8 mouse cellular contexts compared by ENCODE assay signal in genomic region chr7:17024141-17024540, GRCm38 (mm10). TPM values are rescaled to one million over a fixed set of nuclear protein-coding genes. Genes with fewer than 3 reads are reported as not detected.
DNase-seq lines count a peak whose midpoint lies in the region; ATAC-seq lines count a peak whose summit lies in the region.

No protein-coding gene starts in this region.

- no peak overlapping the region for H3K4me3 ChIP-seq in hindbrain, embryonic 13.5 days
- no peak overlapping the region for H3K4me3 ChIP-seq in hindbrain, embryonic 12.5 days
- no peak overlapping the region for H3K4me3 ChIP-seq in kidney, embryonic 14.5 days (ENCODE audit: low read length)
- H3K4me3 ChIP-seq in midbrain, embryonic 14.5 days (replicated peaks; ENCODE audit: low read depth, low read length) = no peak overlapping the region

- 87% methylated on average over 6 of the region's 6 CpGs for WGBS in hindbrain, embryonic 13.5 days
- 90% methylated on average over 6 of the region's 6 CpGs for WGBS in hindbrain, embryonic 12.5 days
- WGBS in kidney, embryonic 14.5 days = 81% methylated on average over 6 of the region's 6 CpGs
- 90% methylated on average over 6 of the region's 6 CpGs for WGBS in midbrain, embryonic 14.5 days

- H3K27ac ChIP-seq in hindbrain, embryonic 13.5 days = no peak overlapping the region
- H3K27ac ChIP-seq in hindbrain, embryonic 12.5 days = no peak overlapping the region
- H3K27ac ChIP-seq in kidney, embryonic 14.5 days (ENCODE audit: low read depth, low read length) = no peak overlapping the region; the same call in 1 of the 2 replicates
- H3K27ac ChIP-seq in midbrain, embryonic 14.5 days (replicated peaks; ENCODE audit: low read depth, low read length) = no peak overlapping the region

- peak overlapping the region; percentile 88 for H3K9ac ChIP-seq in hindbrain, embryonic 13.5 days
- no peak overlapping the region for H3K9ac ChIP-seq in hindbrain, embryonic 12.5 days
- peak overlapping the region; percentile 31; the same call in 1 of the 2 replicates for H3K9ac ChIP-seq in kidney, embryonic 14.5 days (ENCODE audit: low read depth, low read length)
- H3K9ac ChIP-seq in midbrain, embryonic 14.5 days (replicated peaks; ENCODE audit: low read length) = no peak overlapping the region

- H3K4me2 ChIP-seq in hindbrain, embryonic 13.5 days = no peak overlapping the region
- H3K4me2 ChIP-seq in hindbrain, embryonic 12.5 days (replicated peaks) = no peak overlapping the region
- H3K4me2 ChIP-seq in kidney, embryonic 14.5 days (replicated peaks; ENCODE audit: low read depth, low read length) = 0 out of 2 replicates have a peak overlapping the region, but pooled peaks have one; percentile 17
- H3K4me2 ChIP-seq in midbrain, embryonic 14.5 days (ENCODE audit: low read length) = no peak overlapping the region

- DNase-seq in cerebellum, adult 9-11 months = peak; percentile 55
- DNase-seq in lung, postnatal 10 days = peak; percentile 62
- DNase-seq in midbrain, embryonic 14.5 days = no peak
- no peak for DNase-seq in T-cell, adult 2 months (ENCODE audit: low spot score)
- DNase-seq in adipocyte (ENCODE audit: low spot score) = no peak

- H3K9me3 ChIP-seq in hindbrain, embryonic 13.5 days = no peaks in the 10 kb centered on the region
- no peaks in the 10 kb centered on the region for H3K9me3 ChIP-seq in hindbrain, embryonic 12.5 days (replicated peaks)
- no peaks in the 10 kb centered on the region for H3K9me3 ChIP-seq in kidney, embryonic 14.5 days (ENCODE audit: control insufficient read depth, low read length)
- no peaks in the 10 kb centered on the region for H3K9me3 ChIP-seq in midbrain, embryonic 14.5 days (ENCODE audit: control insufficient read depth, low read length)

- no peak for ATAC-seq in hindbrain, embryonic 13.5 days (ENCODE audit: low FRiP score)
- no peak for ATAC-seq in hindbrain, embryonic 12.5 days (ENCODE audit: low FRiP score)
- ATAC-seq in kidney, embryonic 14.5 days (ENCODE audit: low FRiP score, low TSS enrichment) = no peak
- ATAC-seq in midbrain, embryonic 14.5 days (ENCODE audit: low FRiP score, low TSS enrichment) = no peak

- H3K4me1 ChIP-seq in hindbrain, embryonic 13.5 days (replicated peaks) = peaks cover 36% of the 10 kb centered on the region
- H3K4me1 ChIP-seq in hindbrain, embryonic 12.5 days = peaks cover 24% of the 10 kb centered on the region
- peaks cover 28% of the 10 kb centered on the region for H3K4me1 ChIP-seq in kidney, embryonic 14.5 days (ENCODE audit: control insufficient read depth, insufficient read depth, low read length)
- H3K4me1 ChIP-seq in midbrain, embryonic 14.5 days (ENCODE audit: control insufficient read depth, insufficient read depth, low read length) = peaks cover 9% of the 10 kb centered on the region

- H3K27me3 ChIP-seq in hindbrain, embryonic 13.5 days = no peaks in the 10 kb centered on the region
- no peaks in the 10 kb centered on the region for H3K27me3 ChIP-seq in hindbrain, embryonic 12.5 days
- no peaks in the 10 kb centered on the region for H3K27me3 ChIP-seq in kidney, embryonic 14.5 days (ENCODE audit: control insufficient read depth, insufficient read depth, low read length)
- no peaks in the 10 kb centered on the region for H3K27me3 ChIP-seq in midbrain, embryonic 14.5 days (ENCODE audit: control insufficient read depth, insufficient read depth, low read length)

- H3K36me3 ChIP-seq in hindbrain, embryonic 13.5 days = peaks cover 59% of the 10 kb centered on the region
- peaks cover 54% of the 10 kb centered on the region for H3K36me3 ChIP-seq in hindbrain, embryonic 12.5 days
- peaks cover 49% of the 10 kb centered on the region for H3K36me3 ChIP-seq in kidney, embryonic 14.5 days (ENCODE audit: control insufficient read depth, insufficient read depth, low read length)
- H3K36me3 ChIP-seq in midbrain, embryonic 14.5 days (ENCODE audit: control insufficient read depth, insufficient read depth, low read length) = peaks cover 51% of the 10 kb centered on the region

RNA-seq across cellular contexts. Expression of gene Ppp5c, which starts 3.6 kb away (rescaled TPM):
- 109 and 115 TPM in 2 replicates for polyA plus RNA-seq in hindbrain, embryonic 13.5 days (2015; fragmentation: Nextera tagmentation; extraction: Ambion mirVana)
- 101 and 102 TPM in 2 replicates for polyA plus RNA-seq in hindbrain, embryonic 12.5 days (2016; fragmentation: Nextera tagmentation; extraction: Ambion mirVana)
- polyA plus RNA-seq in kidney, embryonic 14.5 days (2014; fragmentation: Nextera tagmentation; extraction: Ambion mirVana) = 103 and 115 TPM in 2 replicates
- polyA plus RNA-seq in midbrain, embryonic 14.5 days (2014; fragmentation: Nextera tagmentation; extraction: Ambion mirVana) = 112 and 118 TPM in 2 replicates

RNA-seq across cellular contexts. Expression of gene Ccdc8, which starts 31.6 kb away (rescaled TPM):
- 5.5 and 5.9 TPM in 2 replicates for polyA plus RNA-seq in hindbrain, embryonic 13.5 days (2015; fragmentation: Nextera tagmentation; extraction: Ambion mirVana)
- 9.2 and 10.4 TPM in 2 replicates for polyA plus RNA-seq in hindbrain, embryonic 12.5 days (2016; fragmentation: Nextera tagmentation; extraction: Ambion mirVana)
- 17.5 and 21.4 TPM in 2 replicates for polyA plus RNA-seq in kidney, embryonic 14.5 days (2014; fragmentation: Nextera tagmentation; extraction: Ambion mirVana)
- polyA plus RNA-seq in midbrain, embryonic 14.5 days (2014; fragmentation: Nextera tagmentation; extraction: Ambion mirVana) = 3.1 and 4.5 TPM in 2 replicates

RNA-seq across cellular contexts. Expression of gene Hif3a, which starts 38.1 kb away (rescaled TPM):
- 2.8 and 2.9 TPM in 2 replicates for polyA plus RNA-seq in hindbrain, embryonic 13.5 days (2015; fragmentation: Nextera tagmentation; extraction: Ambion mirVana)
- polyA plus RNA-seq in hindbrain, embryonic 12.5 days (2016; fragmentation: Nextera tagmentation; extraction: Ambion mirVana) = 7.9 and 9.5 TPM in 2 replicates
- polyA plus RNA-seq in kidney, embryonic 14.5 days (2014; fragmentation: Nextera tagmentation; extraction: Ambion mirVana) = 14.2 and 19.7 TPM in 2 replicates
- 1.5 and 4.6 TPM in 2 replicates for polyA plus RNA-seq in midbrain, embryonic 14.5 days (2014; fragmentation: Nextera tagmentation; extraction: Ambion mirVana)

RNA-seq across cellular contexts. Expression of gene Gm42372, which starts 41.3 kb away (rescaled TPM):
- 3.7 and 4.4 TPM in 2 replicates for polyA plus RNA-seq in hindbrain, embryonic 13.5 days (2015; fragmentation: Nextera tagmentation; extraction: Ambion mirVana)
- polyA plus RNA-seq in hindbrain, embryonic 12.5 days (2016; fragmentation: Nextera tagmentation; extraction: Ambion mirVana) = 1.0 and 1.7 TPM in 2 replicates
- polyA plus RNA-seq in kidney, embryonic 14.5 days (2014; fragmentation: Nextera tagmentation; extraction: Ambion mirVana) = 0.29 and 0.47 TPM in 2 replicates
- polyA plus RNA-seq in midbrain, embryonic 14.5 days (2014; fragmentation: Nextera tagmentation; extraction: Ambion mirVana) = 6.4 and 8.7 TPM in 2 replicates

RNA-seq across cellular contexts. Expression of gene Psg16, which starts 49.7 kb away (rescaled TPM):
- polyA plus RNA-seq in hindbrain, embryonic 13.5 days (2015; fragmentation: Nextera tagmentation; extraction: Ambion mirVana) = 1.5 and 1.6 TPM in 2 replicates
- polyA plus RNA-seq in hindbrain, embryonic 12.5 days (2016; fragmentation: Nextera tagmentation; extraction: Ambion mirVana) = 0.26 and 0.36 TPM in 2 replicates
- 0.06 and 0.23 TPM in 2 replicates for polyA plus RNA-seq in kidney, embryonic 14.5 days (2014; fragmentation: Nextera tagmentation; extraction: Ambion mirVana)
- polyA plus RNA-seq in midbrain, embryonic 14.5 days (2014; fragmentation: Nextera tagmentation; extraction: Ambion mirVana) = 4.3 and 4.9 TPM in 2 replicates

Comparison
In these comparisons a context has a peak if more than half of its experiments do, and no peak if none do; other contexts are left out.
1. H3K9ac ChIP-seq: peak in hindbrain, embryonic 13.5 days (single experiment) and kidney, embryonic 14.5 days (single experiment); none in hindbrain, embryonic 12.5 days (single experiment) and midbrain, embryonic 14.5 days (single experiment).
2. DNase-seq: peak in cerebellum, adult 9-11 months (single experiment) and lung, postnatal 10 days (single experiment); none in midbrain, embryonic 14.5 days (single experiment), T-cell, adult 2 months (single experiment) and adipocyte (single experiment).